8 mouse cellular contexts compared by ENCODE assay signal in the genomic region with DNA sequence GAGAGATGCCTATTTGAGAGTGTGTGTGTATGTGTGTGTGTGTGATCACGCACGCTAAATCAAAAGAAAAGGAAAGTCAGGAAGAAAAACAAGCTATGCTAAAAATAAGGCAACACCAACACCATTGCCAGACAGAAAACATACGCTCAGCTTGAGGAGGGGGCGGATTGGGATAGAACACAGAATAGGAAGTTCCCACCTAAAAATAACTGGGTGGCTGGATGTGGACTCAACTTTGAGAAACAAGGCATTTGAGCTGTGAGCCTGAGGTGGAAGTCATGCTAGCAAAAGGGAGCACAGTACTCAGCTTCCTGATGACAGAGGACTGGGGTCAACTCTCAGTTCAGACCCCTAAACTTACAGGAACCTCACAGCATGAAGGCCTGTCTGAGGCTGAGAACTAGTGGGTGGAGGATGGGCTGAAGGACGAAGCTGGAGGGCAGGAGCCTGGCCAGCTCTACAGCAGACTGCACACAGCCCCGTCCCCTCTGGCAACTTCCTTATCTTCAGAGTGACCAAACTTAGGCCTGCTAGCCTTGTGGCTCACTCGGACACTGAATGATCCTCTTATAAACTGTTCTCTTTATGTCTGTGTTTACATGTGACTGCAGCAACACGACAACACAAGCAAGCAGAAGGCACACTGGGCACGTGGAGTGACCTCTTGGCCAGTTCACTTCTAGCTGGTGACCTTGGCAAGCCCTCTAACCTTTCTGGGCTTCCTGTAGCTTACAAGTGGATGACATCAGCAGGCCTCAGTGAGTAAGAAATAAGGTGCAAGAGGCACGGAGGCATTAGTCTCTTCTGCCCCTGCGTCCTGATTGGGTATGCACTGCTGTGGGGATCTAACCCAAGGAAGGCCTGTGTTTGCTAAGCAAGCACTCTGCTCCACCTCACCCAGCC.
DNase-seq lines count a peak whose midpoint lies in the region; ATAC-seq lines count a peak whose summit lies in the region.

No protein-coding gene starts in this region.

- peaks cover 4% of the 10 kb centered on the region for H3K9me3 ChIP-seq in embryonic facial prominence, embryonic 13.5 days
- H3K9me3 ChIP-seq in limb, embryonic 13.5 days, result peaks cover 5% of the 10 kb centered on the region; the same call in 1 of the 2 replicates
- H3K9me3 ChIP-seq in neural tube, embryonic 13.5 days, result 0 out of 2 replicates have a peak, but pooled peaks cover 3% of the 10 kb centered on the region

- H3K27me3 ChIP-seq in embryonic facial prominence, embryonic 13.5 days, result no peaks in the 10 kb centered on the region
- no peaks in the 10 kb centered on the region; the same call in 1 of the 2 replicates for H3K27me3 ChIP-seq in limb, embryonic 13.5 days
- no peaks in the 10 kb centered on the region for H3K27me3 ChIP-seq in neural tube, embryonic 13.5 days

- H3K4me1 ChIP-seq in embryonic facial prominence, embryonic 13.5 days, result peaks cover 64% of the 10 kb centered on the region
- H3K4me1 ChIP-seq in limb, embryonic 13.5 days, result peaks cover 83% of the 10 kb centered on the region
- H3K4me1 ChIP-seq in neural tube, embryonic 13.5 days (replicated peaks), result peaks cover 68% of the 10 kb centered on the region

- ATAC-seq in embryonic facial prominence, embryonic 13.5 days (ENCODE audit: insufficient number of reproducible peaks, insufficient read depth, low FRiP score, low TSS enrichment, low read depth), result no peak
- ATAC-seq in limb, embryonic 13.5 days (ENCODE audit: low FRiP score, low read depth), result peak; percentile 24; the same call in 1 of the 2 replicates
- no peak for ATAC-seq in neural tube, embryonic 13.5 days (ENCODE audit: low read depth)
- ATAC-seq in inflammation-experienced regulatory T-cells, adult 6 months, result no peak
- ATAC-seq in megakaryocyte progenitor cell, adult 5-6 weeks (replicated peaks; ENCODE audit: poor library complexity), result no peak

- H3K27ac ChIP-seq in embryonic facial prominence, embryonic 13.5 days, result peak overlapping the region; percentile 51
- H3K27ac ChIP-seq in limb, embryonic 13.5 days, result peak overlapping the region; percentile 29; the same call in 1 of the 2 replicates
- H3K27ac ChIP-seq in neural tube, embryonic 13.5 days (replicated peaks), result peak overlapping the region; percentile 72

- peak overlapping the region; percentile 0; the same call in 1 of the 2 replicates for H3K9ac ChIP-seq in embryonic facial prominence, embryonic 13.5 days
- no peak overlapping the region for H3K9ac ChIP-seq in limb, embryonic 13.5 days
- H3K9ac ChIP-seq in neural tube, embryonic 13.5 days, result no peak overlapping the region; the same call in 1 of the 2 replicates

- peak overlapping the region; percentile 24 for H3K4me2 ChIP-seq in embryonic facial prominence, embryonic 13.5 days
- peak overlapping the region; percentile 37; the same call in 1 of the 2 replicates for H3K4me2 ChIP-seq in limb, embryonic 13.5 days (replicated peaks)
- H3K4me2 ChIP-seq in neural tube, embryonic 13.5 days, result no peak overlapping the region

- 44% methylated on average over 11 of the region's 11 CpGs for WGBS in embryonic facial prominence, embryonic 13.5 days
- 51% methylated on average over 11 of the region's 11 CpGs for WGBS in limb, embryonic 13.5 days
- WGBS in neural tube, embryonic 13.5 days, result 65% methylated on average over 11 of the region's 11 CpGs

- H3K36me3 ChIP-seq in embryonic facial prominence, embryonic 13.5 days, result 0 out of 2 replicates have a peak, but pooled peaks cover 4% of the 10 kb centered on the region
- peaks cover 6% of the 10 kb centered on the region for H3K36me3 ChIP-seq in limb, embryonic 13.5 days
- H3K36me3 ChIP-seq in neural tube, embryonic 13.5 days, result no peaks in the 10 kb centered on the region; the same call in 1 of the 2 replicates

- H3K4me3 ChIP-seq in embryonic facial prominence, embryonic 13.5 days, result no peak overlapping the region
- no peak overlapping the region for H3K4me3 ChIP-seq in limb, embryonic 13.5 days
- H3K4me3 ChIP-seq in neural tube, embryonic 13.5 days, result no peak overlapping the region

- peak; percentile 68 to 70 for DNase-seq in frontal cortex, adult 2 months (ENCODE audit: extremely low spot score in 1 of 2, low spot score in 1 of 2)
- no peak for DNase-seq in frontal cortex, postnatal 25 days (ENCODE audit: low spot score in 2 of 2)
- DNase-seq in heart, postnatal 4 days, result peak; percentile 63

Comparison
In these comparisons a context has a peak if more than half of its experiments do, and no peak if none do; other contexts are left out.
1. DNase-seq: peak in frontal cortex, adult 2 months (2 of 2) and heart, postnatal 4 days (single experiment); none in frontal cortex, postnatal 25 days (0 of 2).
2. Peak in every context shown above with its lines, with median percentiles within 50 percentile points of each other: H3K27ac ChIP-seq.